Mouse (Mus musculus) MEL (cell line): ENCODE measurements around the gene Arhgap44. TPM values are rescaled to one million over a fixed set of nuclear protein-coding genes. Genes with fewer than 3 reads are reported as not detected.

Experiments
- DNase-seq: peaks from one replicate; pipeline ENCODE4 v3.0.0; 2011; ENCODE audit warnings: low read depth, low spot score
- H3K27ac ChIP-seq: 2 replicates; pipeline ENCODE4 v1.5.1; 2012; ENCODE audit warnings: low read depth, mild to moderate bottlenecking, control low read depth, low read length, moderate library complexity; ENCODE audit not compliant: control insufficient read depth
- H3K27me3 ChIP-seq, 2 experiments: fragments of 150-350 bp in 1 of 2; sonication (generic) in 1 of 2; 2 replicates each; pipeline ENCODE4 v1.6.1; 2012; ENCODE audit warnings: low read length in 2 of 2, mild to moderate bottlenecking in 2 of 2, improper control_type of control experiment in 1 of 2, moderate library complexity in 1 of 2; ENCODE audit not compliant: insufficient read depth in 2 of 2, control insufficient read depth in 1 of 2
- H3K36me3 ChIP-seq, 2 experiments: 2 replicates each; pipeline ENCODE4 v1.6.1; 2012 to 2014; ENCODE audit warnings: low read length in 2 of 2, improper control_type of control experiment in 1 of 2, inconsistent platforms in 1 of 2, mild to moderate bottlenecking in 1 of 2; ENCODE audit not compliant: insufficient read depth in 2 of 2, control insufficient read depth in 1 of 2
- H3K4me1 ChIP-seq, 2 experiments: fragments of 150-350 bp in 1 of 2; sonication (generic) in 1 of 2; 2 replicates each; pipeline ENCODE4 v1.6.1; 2012; ENCODE audit warnings: low read length in 2 of 2, improper control_type of control experiment in 1 of 2, mild to moderate bottlenecking in 1 of 2; ENCODE audit not compliant: insufficient read depth in 2 of 2, control insufficient read depth in 1 of 2
- H3K4me3 ChIP-seq, 2 experiments: fragments of 150-350 bp in 1 of 2; sonication (generic) in 1 of 2; 2 replicates each; pipeline ENCODE4 v1.5.1; 2012; ENCODE audit warnings: low read depth in 2 of 2, low read length in 2 of 2, mild to moderate bottlenecking in 2 of 2, moderate library complexity in 2 of 2, control low read depth in 1 of 2, improper control_type of control experiment in 1 of 2; ENCODE audit not compliant: control insufficient read depth in 1 of 2, insufficient read depth in 1 of 2
- H3K79me2 ChIP-seq: 2 replicates; pipeline ENCODE4 v1.6.1; 2012; ENCODE audit warnings: mild to moderate bottlenecking, low read length, moderate library complexity; ENCODE audit not compliant: control insufficient read depth, poor library complexity, insufficient read depth
- H3K9ac ChIP-seq: 2 replicates; pipeline ENCODE4 v1.6.1; 2012; ENCODE audit warnings: low read depth, mild to moderate bottlenecking, control low read depth, low read length, moderate library complexity; ENCODE audit not compliant: control insufficient read depth, poor library complexity, severe bottlenecking
- H3K9me3 ChIP-seq: fragments of 150-350 bp; sonication (generic); replicated peaks from 2 replicates; pipeline ENCODE4 v1.6.1; 2012; ENCODE audit warnings: mild to moderate bottlenecking, low read length, improper control_type of control experiment, moderate library complexity; ENCODE audit not compliant: insufficient read depth
- BHLHE40 ChIP-seq: IDR thresholded peaks from 2 replicates; pipeline ENCODE4 v1.6.1; 2012; ENCODE audit warnings: low read depth, mild to moderate bottlenecking, inconsistent platforms, low read length, improper control_type of control experiment, borderline replicate concordance
- CHD2 ChIP-seq: IDR thresholded peaks from 2 replicates; pipeline ENCODE4 v1.6.1; 2011; ENCODE audit warnings: low read length, improper control_type of control experiment
- CTCF ChIP-seq, 3 experiments: IDR thresholded peaks in 2 of 3; conservative IDR thresholded peaks in 1 of 3; 2 replicates each; pipeline ENCODE4 v1.5.1; 2011 to 2012; ENCODE audit warnings: low read length in 3 of 3, low read depth in 2 of 3, mild to moderate bottlenecking in 2 of 3, improper control_type of control experiment in 1 of 3, inconsistent platforms in 1 of 3, mixed read lengths in 1 of 3, moderate library complexity in 1 of 3; ENCODE audit not compliant: control insufficient read depth in 1 of 3, insufficient read depth in 1 of 3, poor library complexity in 1 of 3, severe bottlenecking in 1 of 3
- E2F4 ChIP-seq: IDR thresholded peaks from 2 replicates; pipeline ENCODE4 v1.6.1; 2011; ENCODE audit warnings: low read depth, low read length, improper control_type of control experiment, borderline replicate concordance
- ELF1 ChIP-seq: IDR thresholded peaks from 2 replicates; pipeline ENCODE4 v1.6.1; 2014; ENCODE audit warnings: low read depth, mild to moderate bottlenecking, inconsistent platforms, low read length, improper control_type of control experiment, moderate library complexity
- EP300 ChIP-seq, 2 experiments: IDR thresholded peaks; 2 replicates each; pipeline ENCODE4 v1.6.1; 2011; ENCODE audit warnings: improper control_type of control experiment in 2 of 2, low read length in 2 of 2, low read depth in 1 of 2, mild to moderate bottlenecking in 1 of 2
- ETS1 ChIP-seq: IDR thresholded peaks from 2 replicates; pipeline ENCODE4 v1.6.1; 2012; ENCODE audit warnings: low read depth, mild to moderate bottlenecking, inconsistent platforms, low read length, improper control_type of control experiment, moderate library complexity
- HCFC1 ChIP-seq: IDR thresholded peaks from 2 replicates; pipeline ENCODE4 v1.6.1; 2012; ENCODE audit warnings: low read depth, mild to moderate bottlenecking, inconsistent platforms, low read length, improper control_type of control experiment, moderate library complexity
- JUND ChIP-seq: IDR thresholded peaks from 2 replicates; pipeline ENCODE4 v1.6.1; 2011; ENCODE audit warnings: low read depth, mild to moderate bottlenecking, improper control_type of control experiment, low read length
- KAT2A ChIP-seq: conservative IDR thresholded peaks from 2 replicates; pipeline ENCODE4 v1.6.1; 2012; ENCODE audit warnings: low read depth, low read length, improper control_type of control experiment, inconsistent platforms
- MAX ChIP-seq: IDR thresholded peaks from 2 replicates; pipeline ENCODE4 v1.6.1; 2011; ENCODE audit warnings: low read length, improper control_type of control experiment
- MAZ ChIP-seq: IDR thresholded peaks from 2 replicates; pipeline ENCODE4 v1.6.1; 2012; ENCODE audit warnings: low read depth, mild to moderate bottlenecking, inconsistent platforms, low read length, improper control_type of control experiment
- MEF2A ChIP-seq: IDR thresholded peaks from 2 replicates; pipeline ENCODE4 v1.6.1; 2014; ENCODE audit warnings: low read depth, mild to moderate bottlenecking, inconsistent platforms, low read length, improper control_type of control experiment; ENCODE audit not compliant: poor library complexity, insufficient replicate concordance, severe bottlenecking; ENCODE audit errors: extremely low read depth
- MYB ChIP-seq: IDR thresholded peaks from 2 replicates; pipeline ENCODE4 v1.6.1; 2011; ENCODE audit warnings: mild to moderate bottlenecking, low read depth, low read length, improper control_type of control experiment
- MYC ChIP-seq: IDR thresholded peaks from 2 replicates; pipeline ENCODE4 v1.6.1; 2011; ENCODE audit warnings: low read depth, mild to moderate bottlenecking, low read length, improper control_type of control experiment, moderate library complexity
- NELFE ChIP-seq: IDR thresholded peaks from 2 replicates; pipeline ENCODE4 v1.6.1; 2011; ENCODE audit warnings: low read depth, low read length, improper control_type of control experiment
- NRF1 ChIP-seq: IDR thresholded peaks from 2 replicates; pipeline ENCODE4 v1.6.1; 2014; ENCODE audit warnings: low read depth, mild to moderate bottlenecking, inconsistent platforms, low read length, improper control_type of control experiment, moderate library complexity; ENCODE audit not compliant: poor library complexity, insufficient read depth, severe bottlenecking
- POLR2AphosphoS5 ChIP-seq: IDR thresholded peaks from 2 replicates; pipeline ENCODE4 v1.6.1; 2012; ENCODE audit warnings: low read depth, borderline replicate concordance, mild to moderate bottlenecking, inconsistent platforms, low read length, moderate library complexity, mixed read lengths
- RCOR1 ChIP-seq: IDR thresholded peaks from 2 replicates; pipeline ENCODE4 v1.6.1; 2012; ENCODE audit warnings: low read depth, mild to moderate bottlenecking, inconsistent platforms, low read length, improper control_type of control experiment
- SIN3A ChIP-seq: IDR thresholded peaks from 2 replicates; pipeline ENCODE4 v1.6.1; 2012; ENCODE audit warnings: low read length, improper control_type of control experiment, inconsistent platforms
- TAL1 ChIP-seq: IDR thresholded peaks from 2 replicates; pipeline ENCODE4 v1.6.1; 2012; ENCODE audit warnings: mild to moderate bottlenecking, inconsistent platforms, low read length, moderate library complexity, mixed read lengths
- TBP ChIP-seq: IDR thresholded peaks from 2 replicates; pipeline ENCODE4 v1.8.0; 2011; ENCODE audit warnings: low read depth, low read length, improper control_type of control experiment
- TCF12 ChIP-seq: IDR thresholded peaks from 2 replicates; pipeline ENCODE4 v1.6.1; 2014; ENCODE audit warnings: low read depth, mild to moderate bottlenecking, inconsistent platforms, low read length, improper control_type of control experiment, moderate library complexity
- USF2 ChIP-seq, 2 experiments: IDR thresholded peaks; 2 replicates each; pipeline ENCODE4 v1.6.1; 2011 to 2012; ENCODE audit warnings: improper control_type of control experiment in 2 of 2, low read length in 2 of 2, borderline replicate concordance in 1 of 2, inconsistent platforms in 1 of 2, low read depth in 1 of 2, mild to moderate bottlenecking in 1 of 2; ENCODE audit not compliant: insufficient read depth in 1 of 2
- ZMIZ1 ChIP-seq: IDR thresholded peaks from 2 replicates; pipeline ENCODE4 v1.6.1; 2012; ENCODE audit warnings: low read depth, mild to moderate bottlenecking, inconsistent platforms, low read length, improper control_type of control experiment, moderate library complexity
- polyA plus RNA-seq, 2 experiments: library from polyadenylated mRNA; stranded (reverse) in 1 of 2; unstranded in 1 of 2; fragments of >175 nt in 1 of 2; fragments of >200 nt in 1 of 2; gene quantifications; 2 replicates each; pipeline versions ENCODE4 v1.2.1 to v1.2.4; 2012; ENCODE audit warnings: low replicate concordance in 2 of 2, low read depth in 1 of 2; ENCODE audit not compliant: insufficient read length in 2 of 2, insufficient read depth in 1 of 2, missing spikeins in 1 of 2
- total RNA-seq: library from RNA; depleted of rRNA; stranded (reverse); fragments of 300-350 nt; gene quantifications from 2 replicates; pipeline ENCODE4 v1.2.3, GENCODE M21; 2012

Arhgap44 gene
- total and polyA plus RNA-seq, 3 experiments = 0.08 TPM; not detected in 2

DNA sequence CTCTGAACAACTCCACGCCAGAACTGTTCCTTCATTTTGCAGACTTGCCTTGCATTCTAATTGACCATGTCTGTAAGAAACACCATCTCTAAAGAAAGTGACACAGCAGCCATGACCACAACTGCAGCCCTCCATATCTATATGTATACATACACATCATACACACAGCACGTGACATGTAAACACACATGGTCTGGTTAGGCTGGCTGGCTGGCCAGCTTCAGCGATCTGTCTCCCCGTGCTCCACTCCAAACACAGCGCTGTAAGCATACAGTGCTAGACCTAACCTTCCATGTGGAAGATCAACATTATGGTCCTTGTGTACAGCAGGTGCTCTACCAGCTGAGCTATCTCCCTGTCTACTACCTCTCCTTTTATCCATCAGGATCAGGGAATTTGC lies 111.9 kb downstream of the Arhgap44 start:
- DNase-seq = no peak
- no peak overlapping the region for H3K4me3 ChIP-seq
- H3K9me3 ChIP-seq = no peaks in the 10 kb centered on the region
- H3K27ac ChIP-seq = no peak overlapping the region
- TF ChIP-seq BHLHE40 = no peak
- no peak for TF ChIP-seq JUND
- no peak for TF ChIP-seq NELFE
- TF ChIP-seq USF2 (IDR thresholded peaks at IDR 0.05; ENCODE audit: borderline replicate concordance in 1 of 2, insufficient read depth in 1 of 2, low read depth in 1 of 2, low read length in 2 of 2) = no peak
- TF ChIP-seq CHD2 = no peak
- no peak for TF ChIP-seq ELF1
- no peak for TF ChIP-seq CTCF (IDR thresholded peaks at IDR 0.05 in 2 of 3, conservative IDR thresholded peaks at IDR 0.05 in 1 of 3; ENCODE audit: control insufficient read depth in 1 of 3, insufficient read depth in 1 of 3, low read depth in 2 of 3, low read length in 3 of 3, poor library complexity in 1 of 3, severe bottlenecking in 1 of 3)
- no peak for TF ChIP-seq ZMIZ1
- no peak for TF ChIP-seq ETS1
- no peak for TF ChIP-seq TBP
- TF ChIP-seq HCFC1 = no peak
- no peak for TF ChIP-seq MYB
- TF ChIP-seq NRF1 = no peak
- TF ChIP-seq, all 39 proteins: peak for 0
- H3K4me1 ChIP-seq = no peaks in the 10 kb centered on the region
- H3K9ac ChIP-seq = no peak overlapping the region
- H3K36me3 ChIP-seq = no peaks in the 10 kb centered on the region
- no peaks in the 10 kb centered on the region; a peak in 1 of 4 replicates for H3K27me3 ChIP-seq
- H3K79me2 ChIP-seq = no peaks in the 10 kb centered on the region

DNA sequence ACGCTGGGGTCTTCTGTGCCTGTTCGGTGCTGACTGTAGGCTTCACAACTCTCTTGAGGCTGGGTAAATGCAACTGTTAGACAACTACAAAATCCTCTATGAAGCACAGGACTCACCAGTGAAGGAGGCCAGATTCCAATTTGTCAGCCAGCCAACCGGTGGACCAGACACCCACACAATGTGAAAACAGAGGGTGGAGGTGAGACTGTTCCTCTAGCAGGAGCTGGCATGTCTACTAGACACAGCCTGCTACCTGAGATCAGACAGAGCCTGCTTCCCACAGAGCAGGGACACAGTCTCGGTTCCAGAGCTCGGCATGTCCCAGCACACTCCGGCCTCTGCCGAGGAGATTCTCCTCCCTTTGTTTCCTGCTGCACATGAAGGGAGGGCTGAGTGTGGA lies 113.7 kb downstream of the Arhgap44 start:
- Histone ChIP-seq H3K9me3 (no peaks in the 10 kb centered on the region), H3K36me3 (no peaks in the 10 kb centered on the region), H3K4me1 (no peaks in the 10 kb centered on the region), H3K79me2 (no peaks in the 10 kb centered on the region), H3K27me3 (no peaks in the 10 kb centered on the region)
- TF ChIP-seq KAT2A (no peak), MAX (no peak), CHD2 (no peak), MYC (no peak), E2F4 (no peak), MEF2A (no peak), RCOR1 (no peak), TAL1 (no peak), EP300 (IDR thresholded peaks at IDR 0.05; ENCODE audit: low read depth in 1 of 2, low read length in 2 of 2) (no peak), POLR2AphosphoS5 (no peak), NRF1 (no peak), SIN3A (no peak), TCF12 (no peak), ETS1 (no peak), MAZ (no peak), BHLHE40 (no peak)
- TF ChIP-seq, all 39 proteins: peak for 0
- DNase-seq = no peak
- Histone ChIP-seq H3K9ac (no peak overlapping the region), H3K27ac (no peak overlapping the region), H3K4me3 (no peak overlapping the region)
